Mouse (Mus musculus) MEL (cell line): ENCODE measurements around the gene Olfr558. TPM values are rescaled to one million over a fixed set of nuclear protein-coding genes. Genes with fewer than 3 reads are reported as not detected.
A peak's percentile ranks its signal among the peaks of the same experiment; 100 is the strongest.

Experiments used
- DNase-seq: peaks from one replicate; pipeline ENCODE4 v3.0.0; 2011; ENCODE audit warnings: low read depth, low spot score
- H3K27ac ChIP-seq: 2 replicates; pipeline ENCODE4 v1.5.1; 2012; ENCODE audit warnings: low read depth, mild to moderate bottlenecking, control low read depth, low read length, moderate library complexity; ENCODE audit not compliant: control insufficient read depth
- H3K27me3 ChIP-seq, 2 experiments: fragments of 150-350 bp in 1 of 2; sonication (generic) in 1 of 2; 2 replicates each; pipeline ENCODE4 v1.6.1; 2012; ENCODE audit warnings: low read length in 2 of 2, mild to moderate bottlenecking in 2 of 2, improper control_type of control experiment in 1 of 2, moderate library complexity in 1 of 2; ENCODE audit not compliant: insufficient read depth in 2 of 2, control insufficient read depth in 1 of 2
- H3K36me3 ChIP-seq, 2 experiments: 2 replicates each; pipeline ENCODE4 v1.6.1; 2012 to 2014; ENCODE audit warnings: low read length in 2 of 2, improper control_type of control experiment in 1 of 2, inconsistent platforms in 1 of 2, mild to moderate bottlenecking in 1 of 2; ENCODE audit not compliant: insufficient read depth in 2 of 2, control insufficient read depth in 1 of 2
- H3K4me1 ChIP-seq, 2 experiments: fragments of 150-350 bp in 1 of 2; sonication (generic) in 1 of 2; 2 replicates each; pipeline ENCODE4 v1.6.1; 2012; ENCODE audit warnings: low read length in 2 of 2, improper control_type of control experiment in 1 of 2, mild to moderate bottlenecking in 1 of 2; ENCODE audit not compliant: insufficient read depth in 2 of 2, control insufficient read depth in 1 of 2
- H3K4me3 ChIP-seq, 2 experiments: fragments of 150-350 bp in 1 of 2; sonication (generic) in 1 of 2; 2 replicates each; pipeline ENCODE4 v1.5.1; 2012; ENCODE audit warnings: low read depth in 2 of 2, low read length in 2 of 2, mild to moderate bottlenecking in 2 of 2, moderate library complexity in 2 of 2, control low read depth in 1 of 2, improper control_type of control experiment in 1 of 2; ENCODE audit not compliant: control insufficient read depth in 1 of 2, insufficient read depth in 1 of 2
- H3K79me2 ChIP-seq: 2 replicates; pipeline ENCODE4 v1.6.1; 2012; ENCODE audit warnings: mild to moderate bottlenecking, low read length, moderate library complexity; ENCODE audit not compliant: control insufficient read depth, poor library complexity, insufficient read depth
- H3K9ac ChIP-seq: 2 replicates; pipeline ENCODE4 v1.6.1; 2012; ENCODE audit warnings: low read depth, mild to moderate bottlenecking, control low read depth, low read length, moderate library complexity; ENCODE audit not compliant: control insufficient read depth, poor library complexity, severe bottlenecking
- H3K9me3 ChIP-seq: fragments of 150-350 bp; sonication (generic); replicated peaks from 2 replicates; pipeline ENCODE4 v1.6.1; 2012; ENCODE audit warnings: mild to moderate bottlenecking, low read length, improper control_type of control experiment, moderate library complexity; ENCODE audit not compliant: insufficient read depth
- BHLHE40 ChIP-seq: IDR thresholded peaks from 2 replicates; pipeline ENCODE4 v1.6.1; 2012; ENCODE audit warnings: low read depth, mild to moderate bottlenecking, inconsistent platforms, low read length, improper control_type of control experiment, borderline replicate concordance
- CTCF ChIP-seq, 3 experiments: IDR thresholded peaks in 2 of 3; conservative IDR thresholded peaks in 1 of 3; 2 replicates each; pipeline ENCODE4 v1.5.1; 2011 to 2012; ENCODE audit warnings: low read length in 3 of 3, low read depth in 2 of 3, mild to moderate bottlenecking in 2 of 3, improper control_type of control experiment in 1 of 3, inconsistent platforms in 1 of 3, mixed read lengths in 1 of 3, moderate library complexity in 1 of 3; ENCODE audit not compliant: control insufficient read depth in 1 of 3, insufficient read depth in 1 of 3, poor library complexity in 1 of 3, severe bottlenecking in 1 of 3
- ELF1 ChIP-seq: IDR thresholded peaks from 2 replicates; pipeline ENCODE4 v1.6.1; 2014; ENCODE audit warnings: low read depth, mild to moderate bottlenecking, inconsistent platforms, low read length, improper control_type of control experiment, moderate library complexity
- GABPA ChIP-seq: IDR thresholded peaks from 2 replicates; pipeline ENCODE4 v1.6.1; 2012; ENCODE audit warnings: low read depth, mild to moderate bottlenecking, inconsistent platforms, low read length, improper control_type of control experiment, moderate library complexity
- GATA1 ChIP-seq: IDR thresholded peaks from 2 replicates; pipeline ENCODE4 v1.6.1; 2011; ENCODE audit warnings: low read depth, low read length, improper control_type of control experiment
- JUND ChIP-seq: IDR thresholded peaks from 2 replicates; pipeline ENCODE4 v1.6.1; 2011; ENCODE audit warnings: low read depth, mild to moderate bottlenecking, improper control_type of control experiment, low read length
- MAX ChIP-seq: IDR thresholded peaks from 2 replicates; pipeline ENCODE4 v1.6.1; 2011; ENCODE audit warnings: low read length, improper control_type of control experiment
- MAZ ChIP-seq: IDR thresholded peaks from 2 replicates; pipeline ENCODE4 v1.6.1; 2012; ENCODE audit warnings: low read depth, mild to moderate bottlenecking, inconsistent platforms, low read length, improper control_type of control experiment
- MEF2A ChIP-seq: IDR thresholded peaks from 2 replicates; pipeline ENCODE4 v1.6.1; 2014; ENCODE audit warnings: low read depth, mild to moderate bottlenecking, inconsistent platforms, low read length, improper control_type of control experiment; ENCODE audit not compliant: poor library complexity, insufficient replicate concordance, severe bottlenecking; ENCODE audit errors: extremely low read depth
- MYB ChIP-seq: IDR thresholded peaks from 2 replicates; pipeline ENCODE4 v1.6.1; 2011; ENCODE audit warnings: mild to moderate bottlenecking, low read depth, low read length, improper control_type of control experiment
- NRF1 ChIP-seq: IDR thresholded peaks from 2 replicates; pipeline ENCODE4 v1.6.1; 2014; ENCODE audit warnings: low read depth, mild to moderate bottlenecking, inconsistent platforms, low read length, improper control_type of control experiment, moderate library complexity; ENCODE audit not compliant: poor library complexity, insufficient read depth, severe bottlenecking
- POLR2A ChIP-seq, 2 experiments: IDR thresholded peaks; 2 replicates each; pipeline ENCODE4 v1.6.1; 2011 to 2012; ENCODE audit warnings: low read length in 2 of 2, mild to moderate bottlenecking in 2 of 2, control low read depth in 1 of 2, improper control_type of control experiment in 1 of 2, low read depth in 1 of 2, moderate library complexity in 1 of 2; ENCODE audit not compliant: control insufficient read depth in 1 of 2, insufficient read depth in 1 of 2, poor library complexity in 1 of 2
- POLR2AphosphoS2 ChIP-seq: IDR thresholded peaks from 2 replicates; pipeline ENCODE4 v1.6.1; 2011; ENCODE audit warnings: low read length, improper control_type of control experiment
- POLR2AphosphoS5 ChIP-seq: IDR thresholded peaks from 2 replicates; pipeline ENCODE4 v1.6.1; 2012; ENCODE audit warnings: low read depth, borderline replicate concordance, mild to moderate bottlenecking, inconsistent platforms, low read length, moderate library complexity, mixed read lengths
- RAD21 ChIP-seq: IDR thresholded peaks from 2 replicates; pipeline ENCODE4 v1.6.1; 2011; ENCODE audit warnings: mild to moderate bottlenecking, low read depth, low read length, improper control_type of control experiment
- RCOR1 ChIP-seq: IDR thresholded peaks from 2 replicates; pipeline ENCODE4 v1.6.1; 2012; ENCODE audit warnings: low read depth, mild to moderate bottlenecking, inconsistent platforms, low read length, improper control_type of control experiment
- SMC3 ChIP-seq: IDR thresholded peaks from 2 replicates; pipeline ENCODE4 v1.6.1; 2011; ENCODE audit warnings: low read depth, low read length, improper control_type of control experiment
- TAL1 ChIP-seq: IDR thresholded peaks from 2 replicates; pipeline ENCODE4 v1.6.1; 2012; ENCODE audit warnings: mild to moderate bottlenecking, inconsistent platforms, low read length, moderate library complexity, mixed read lengths
- TBP ChIP-seq: IDR thresholded peaks from 2 replicates; pipeline ENCODE4 v1.8.0; 2011; ENCODE audit warnings: low read depth, low read length, improper control_type of control experiment
- USF1 ChIP-seq: IDR thresholded peaks from 2 replicates; pipeline ENCODE4 v1.6.1; 2014; ENCODE audit warnings: low read depth, mild to moderate bottlenecking, inconsistent platforms, low read length, improper control_type of control experiment, moderate library complexity
- USF2 ChIP-seq, 2 experiments: IDR thresholded peaks; 2 replicates each; pipeline ENCODE4 v1.6.1; 2011 to 2012; ENCODE audit warnings: improper control_type of control experiment in 2 of 2, low read length in 2 of 2, borderline replicate concordance in 1 of 2, inconsistent platforms in 1 of 2, low read depth in 1 of 2, mild to moderate bottlenecking in 1 of 2; ENCODE audit not compliant: insufficient read depth in 1 of 2
- ZC3H11A ChIP-seq: IDR thresholded peaks from 2 replicates; pipeline ENCODE4 v1.6.1; 2012; ENCODE audit warnings: low read depth, mild to moderate bottlenecking, inconsistent platforms, low read length, improper control_type of control experiment
- ZKSCAN1 ChIP-seq: IDR thresholded peaks from 2 replicates; pipeline ENCODE4 v1.6.1; 2012; ENCODE audit warnings: low read depth, mild to moderate bottlenecking, inconsistent platforms, low read length, improper control_type of control experiment, moderate library complexity
- ZMIZ1 ChIP-seq: IDR thresholded peaks from 2 replicates; pipeline ENCODE4 v1.6.1; 2012; ENCODE audit warnings: low read depth, mild to moderate bottlenecking, inconsistent platforms, low read length, improper control_type of control experiment, moderate library complexity
- ZNF384 ChIP-seq: IDR thresholded peaks from 2 replicates; pipeline ENCODE4 v1.6.1; 2012; ENCODE audit warnings: low read depth, mild to moderate bottlenecking, inconsistent platforms, low read length, improper control_type of control experiment
- polyA plus RNA-seq, 2 experiments: library from polyadenylated mRNA; stranded (reverse) in 1 of 2; unstranded in 1 of 2; fragments of >175 nt in 1 of 2; fragments of >200 nt in 1 of 2; gene quantifications; 2 replicates each; pipeline versions ENCODE4 v1.2.1 to v1.2.4; 2012; ENCODE audit warnings: low replicate concordance in 2 of 2, low read depth in 1 of 2; ENCODE audit not compliant: insufficient read length in 2 of 2, insufficient read depth in 1 of 2, missing spikeins in 1 of 2
- total RNA-seq: library from RNA; depleted of rRNA; stranded (reverse); fragments of 300-350 nt; gene quantifications from 2 replicates; pipeline ENCODE4 v1.2.3, GENCODE M21; 2012

The Olfr558 gene
- total and polyA plus RNA-seq, 3 experiments = not detected

GRCm38 (mm10) chr7:102686944-102687501 is 15.0 kb upstream of the Olfr558 start, which contains the start of gene Trim68:
TSS of gene Trim68 (minus strand) at chr7:102687327.
- Histone ChIP-seq H3K4me3 (no peak within 1 kb of the TSS), H3K36me3 (no peaks in the 10 kb centered on the region), H3K4me1 (no peaks in the 10 kb centered on the region), H3K79me2 (no peaks in the 10 kb centered on the region), H3K27me3 (no peaks in the 10 kb centered on the region; a peak in 1 of 4 replicates), H3K9ac (no peak within 1 kb of the TSS), H3K9me3 (no peaks in the 10 kb centered on the region), H3K27ac (no peak within 1 kb of the TSS)
- DNase-seq = no peak
- TF ChIP-seq ZC3H11A (no peak), BHLHE40 (no peak), POLR2AphosphoS5 (no peak), POLR2A (IDR thresholded peaks at IDR 0.05; ENCODE audit: control insufficient read depth in 1 of 2, insufficient read depth in 1 of 2, low read depth in 1 of 2, low read length in 2 of 2, poor library complexity in 1 of 2) (no peak), SMC3 (no peak), TAL1 (no peak), POLR2AphosphoS2 (no peak)

- H3K4me3 ChIP-seq = no peak within 1 kb of the TSS
- DNase-seq = peak; percentile 55
- no peaks in the 10 kb centered on the region for H3K27me3 ChIP-seq
- H3K4me1 ChIP-seq = no peaks in the 10 kb centered on the region
- H3K36me3 ChIP-seq = no peaks in the 10 kb centered on the region
- no peak within 1 kb of the TSS for H3K27ac ChIP-seq
- H3K79me2 ChIP-seq = no peaks in the 10 kb centered on the region
- H3K9me3 ChIP-seq = no peaks in the 10 kb centered on the region
- no peak within 1 kb of the TSS for H3K9ac ChIP-seq
- peak; percentile 70 for TF ChIP-seq RAD21
- TF ChIP-seq MAZ = no peak
- no peak for TF ChIP-seq NRF1
- TF ChIP-seq ZC3H11A = peak; percentile 67
- TF ChIP-seq GABPA = no peak
- no peak for TF ChIP-seq USF2 (IDR thresholded peaks at IDR 0.05; ENCODE audit: borderline replicate concordance in 1 of 2, insufficient read depth in 1 of 2, low read depth in 1 of 2, low read length in 2 of 2)
- no peak for TF ChIP-seq GATA1
- no peak for TF ChIP-seq MYB
- no peak for TF ChIP-seq POLR2AphosphoS5
- TF ChIP-seq ELF1 = no peak
- TF ChIP-seq SMC3 = peak; percentile 84
- peak; percentile 86 to 93 (median 87) for TF ChIP-seq CTCF (IDR thresholded peaks at IDR 0.05 in 2 of 3, conservative IDR thresholded peaks at IDR 0.05 in 1 of 3; ENCODE audit: control insufficient read depth in 1 of 3, insufficient read depth in 1 of 3, low read depth in 2 of 3, low read length in 3 of 3, poor library complexity in 1 of 3, severe bottlenecking in 1 of 3)
- no peak for TF ChIP-seq ZNF384
- TF ChIP-seq MAX = no peak
- 0 out of 2 replicates have a peak, but pooled peaks have one; percentile 27 for TF ChIP-seq BHLHE40
- TF ChIP-seq RCOR1 = no peak
- no peak for TF ChIP-seq USF1
- no peak for TF ChIP-seq MEF2A
- no peak for TF ChIP-seq ZMIZ1
- TF ChIP-seq ZKSCAN1 = no peak
- no peak for TF ChIP-seq JUND
- no peak for TF ChIP-seq TBP
Measured at GRCm38 (mm10) chr7:102695358-102696125, 6.5 kb upstream of the Olfr558 start, which contains the start of gene Olfr557. TSS of gene Olfr557 (plus strand) at chr7:102695910.
